Mouse (Mus musculus) Patski (cell line): Measurements from ENCODE around the gene Mfrp. TPM values are rescaled to one million over a fixed set of nuclear protein-coding genes. Genes with fewer than 3 reads are reported as not detected.

Source experiments
- ATAC-seq: fragments of 100-300 bp; one replicate; pipeline ENCODE4 v1.8.0; 2021
- CTCF ChIA-PET: fragments of 350-600 bp; sonication (Branson Sonifier 250); formaldehyde crosslinking; loops from one replicate; lab custom pipeline; 2022; ENCODE audit warnings: inconsistent platforms; lab: Charles Lee
- POLR2A ChIA-PET: fragments of 350-600 bp; sonication (Branson Sonifier 250); formaldehyde crosslinking; loops from one replicate; lab custom pipeline; 2022; ENCODE audit warnings: antibody characterized with exemption, inconsistent platforms; lab: Charles Lee
- DNase-seq: peaks from one replicate; pipeline ENCODE4 v3.0.0-alpha.2; 2011; ENCODE audit warnings: low read depth, low spot score
- H3K27me3 ChIP-seq: fragments of 371-371 bp; one replicate; pipeline ENCODE4 v1.5.1; 2021
- CTCF ChIP-seq: fragments of 100-300 bp; IDR thresholded peaks from one replicate; pipeline ENCODE4 v1.5.1; 2021
- in situ Hi-C: fragments of 300-500 bp; cut with MboI; formaldehyde crosslinking; loops from 3 replicates; pipeline ENCODE4 v1.11.1; 2018; ENCODE audit warnings: low pct_unique_long_range_greater_than_20kb, mixed read lengths
- polyA plus RNA-seq: library from polyadenylated mRNA; unstranded; gene quantifications from one replicate; pipeline ENCODE4 v1.2.3, GENCODE M21; 2021

Mfrp gene
- polyA plus RNA-seq, 1 experiment from 2014 or later: 0.12 TPM

GRCm38 (mm10) chr9:44077266-44077910 lies 24.1 kb upstream of the Mfrp start:
- DNase-seq (no peak), ATAC-seq (no peak)
- TF ChIP-seq CTCF: no peak
- ChIA-PET CTCF (interaction anchor here (0.9 to 5.2 kb wide), 5 partner anchors 9 to 36 kb away, joined by 3 to 24 read pairs (median 6); partner anchors contain the start of genes Gm49380, Rnf26 and Usp2), POLR2A (interaction anchor here (1.0 kb wide), 1 partner anchor 11 kb away, joined by 3 read pairs; no protein-coding TSS in a partner anchor)
- in situ Hi-C loops: no loop called here
- no peaks in the 10 kb centered on the region for H3K27me3 ChIP-seq

- DNase-seq (no peak), ATAC-seq (no peak)
- in situ Hi-C loops: no loop called here
- ChIA-PET CTCF (interaction anchor here (1.1 to 5.2 kb wide), 4 partner anchors 8 to 84 kb away, joined by 3 to 24 read pairs (median 4); no protein-coding TSS in a partner anchor), POLR2A (interaction anchor here (1.1 kb wide), 1 partner anchor 28 kb away, joined by 3 read pairs; the partner anchor contains the start of gene C1qtnf5)
- no peaks in the 10 kb centered on the region for H3K27me3 ChIP-seq
- no peak for TF ChIP-seq CTCF
Observed at GRCm38 (mm10) chr9:44078136-44078797, 23.3 kb upstream of the Mfrp start.

- in situ Hi-C loops: no loop called here
- ATAC-seq (peak; percentile 70), DNase-seq (peak; percentile 87)
- no peak for TF ChIP-seq CTCF
- H3K27me3 ChIP-seq: no peaks in the 10 kb centered on the region
- ChIA-PET POLR2A (interaction anchor here (1.1 kb wide), 1 partner anchor 28 kb away, joined by 3 read pairs; the partner anchor contains the start of gene C1qtnf5), CTCF (interaction anchor here (1.1 to 5.2 kb wide), 2 partner anchors 16 to 85 kb away, joined by 3 to 24 read pairs; no protein-coding TSS in a partner anchor)
Observed at GRCm38 (mm10) chr9:44078955-44079756, 22.4 kb upstream of the Mfrp start.

GRCm38 (mm10) chr9:44079997-44080780 lies 21.3 kb upstream of the Mfrp start:
- ATAC-seq (no peak), DNase-seq (no peak)
- POLR2A ChIA-PET: no interaction called here
- CTCF ChIA-PET: no interaction called here
- TF ChIP-seq CTCF: no peak
- no peaks in the 10 kb centered on the region for H3K27me3 ChIP-seq
- in situ Hi-C loops: no loop called here

GRCm38 (mm10) chr9:44080953-44081352 lies 20.6 kb upstream of the Mfrp start:
- DNase-seq (no peak), ATAC-seq (no peak)
- CTCF ChIA-PET: interaction anchor here (1.0 kb wide), 1 partner anchor 13 kb away, joined by 3 read pairs; no protein-coding TSS in a partner anchor
- POLR2A ChIA-PET: no interaction called here
- no peak for TF ChIP-seq CTCF
- in situ Hi-C loops: no loop called here
- H3K27me3 ChIP-seq: no peaks in the 10 kb centered on the region

DNA sequence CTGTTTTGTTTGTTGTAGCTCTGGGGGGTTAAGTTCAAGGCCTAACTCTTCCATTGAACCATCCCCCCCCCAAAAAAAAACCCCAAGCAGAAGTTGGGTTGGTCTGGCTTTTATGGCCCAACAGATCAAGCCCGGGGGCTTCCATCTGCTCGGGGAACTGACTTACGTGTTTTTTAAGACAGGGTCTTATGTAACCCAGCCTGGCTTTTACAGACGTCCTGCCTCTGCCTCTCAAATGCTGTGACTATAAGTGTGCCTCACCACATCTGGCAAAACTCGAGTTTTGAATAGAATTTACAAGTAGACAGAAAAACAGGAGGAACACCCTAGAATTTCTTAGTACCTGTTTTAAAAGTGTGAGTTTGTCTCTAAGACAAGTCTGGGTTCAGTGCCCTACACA lies 19.9 kb upstream of the Mfrp start:
- POLR2A ChIA-PET: no interaction called here
- no peaks in the 10 kb centered on the region for H3K27me3 ChIP-seq
- in situ Hi-C loops: no loop called here
- no peak for DNase-seq
- CTCF ChIA-PET: interaction anchor here (1.0 kb wide), 1 partner anchor 13 kb away, joined by 3 read pairs; no protein-coding TSS in a partner anchor
- ATAC-seq: no peak
- TF ChIP-seq CTCF: no peak

GRCm38 (mm10) chr9:44082266-44082665 lies 19.3 kb upstream of the Mfrp start:
- DNase-seq (no peak), ATAC-seq (no peak)
- CTCF ChIA-PET: interaction anchor here (1.0 kb wide), 2 partner anchors 12 to 34 kb away, joined by 3 to 5 read pairs; no protein-coding TSS in a partner anchor
- H3K27me3 ChIP-seq: no peaks in the 10 kb centered on the region
- in situ Hi-C loops: no loop called here
- TF ChIP-seq CTCF: no peak
- POLR2A ChIA-PET: no interaction called here

DNA sequence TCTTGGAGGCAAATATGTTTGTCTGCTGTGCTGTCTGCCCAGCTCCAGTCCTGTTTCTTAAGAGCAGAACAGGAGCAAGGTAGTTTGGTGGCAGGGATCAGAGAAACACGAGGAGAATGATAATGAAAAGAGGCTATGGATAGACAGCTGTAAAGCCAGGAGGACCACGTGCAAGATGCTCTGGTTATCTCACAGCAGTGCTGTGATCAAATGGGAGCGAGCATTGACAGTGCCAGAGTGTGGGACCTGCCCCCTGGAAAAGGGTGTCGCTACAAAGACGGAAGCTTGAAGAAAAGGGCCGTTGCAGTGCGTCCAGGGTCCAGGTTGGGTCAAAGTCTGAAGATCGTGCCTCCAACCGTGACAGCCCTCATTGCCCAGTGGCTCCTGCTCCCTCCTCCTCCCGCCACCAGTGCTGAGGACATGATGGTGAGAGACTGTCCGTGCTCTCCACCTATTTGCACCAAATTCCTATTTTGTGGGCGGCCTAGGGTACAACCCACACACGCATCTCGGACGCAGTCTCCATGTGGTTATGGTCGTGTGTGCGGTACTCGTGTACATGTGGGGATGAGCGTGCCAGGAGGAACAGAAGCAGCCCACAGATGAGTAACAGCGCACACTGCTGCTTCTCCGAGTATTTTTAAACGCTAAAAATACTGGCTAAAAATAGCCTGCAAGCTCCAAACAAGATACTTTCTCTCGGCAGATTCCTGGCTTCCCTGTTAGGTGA lies 18.0 kb upstream of the Mfrp start:
- no peaks in the 10 kb centered on the region for H3K27me3 ChIP-seq
- ChIA-PET CTCF (interaction anchor here (0.8 to 1.4 kb wide), 4 partner anchors 14 to 36 kb away, joined by 3 read pairs; partner anchors contain the start of gene Usp2), POLR2A (no interaction called here)
- ATAC-seq (no peak), DNase-seq (no peak)
- in situ Hi-C loops: no loop called here
- TF ChIP-seq CTCF: no peak

DNA sequence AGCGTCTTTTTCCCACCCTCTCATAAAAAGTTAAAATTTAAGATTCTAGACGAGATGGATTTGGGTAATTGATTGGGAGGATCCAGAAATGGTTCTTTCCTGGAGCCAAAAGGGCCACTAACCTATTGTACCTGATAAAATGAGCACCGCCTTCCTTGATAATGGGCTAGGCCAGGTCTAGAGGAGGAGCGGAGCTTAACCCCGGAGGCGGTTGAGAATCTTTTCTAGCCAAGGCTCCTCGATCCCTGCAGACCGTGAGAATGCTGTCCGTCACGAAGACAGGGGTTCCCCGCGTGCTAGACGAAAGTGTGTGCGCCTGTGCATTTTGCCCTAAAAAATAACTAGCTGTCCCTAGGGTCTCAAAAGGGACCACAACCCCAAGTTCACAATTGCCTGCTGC lies 17.3 kb upstream of the Mfrp start:
- ATAC-seq: peak; percentile 10
- in situ Hi-C loops: no loop called here
- ChIA-PET POLR2A (no interaction called here), CTCF (interaction anchor here (1.3 to 1.4 kb wide), 2 partner anchors 15 to 35 kb away, joined by 3 read pairs; no protein-coding TSS in a partner anchor)
- no peak for DNase-seq
- TF ChIP-seq CTCF: no peak
- no peaks in the 10 kb centered on the region for H3K27me3 ChIP-seq
